Mouse (Mus musculus) left cerebral cortex, postnatal 4 days (tissue): ENCODE results near the gene Gm6871. TPM values are rescaled to one million over a fixed set of nuclear protein-coding genes. Genes with fewer than 3 reads are reported as not detected.
"Not testable (repeated sequence)": the region's sequence is repeated elsewhere in the genome, so short reads cannot be mapped to it uniquely, and the experiment has no call there.

Experiments
- DNase-seq: peaks from one replicate; pipeline ENCODE4 v3.0.0-alpha.2; 2022
- intact Hi-C: fragments of 180-260 bp; cut with DNase I; formaldehyde crosslinking; loops from one replicate; pipeline ENCODE4 v1.15.1; 2025
- total RNA-seq, 2 experiments: library from RNA; stranded (reverse); gene quantifications; 2 replicates each; pipeline ENCODE4 v1.2.3; 2021

Gene Gm6871
- not detected for total RNA-seq

GRCm38 (mm10) chr7:41573562-41573961, at the start of gene Gm6871:
Gm6871 (minus strand) TSS chr7:41573662.
- DNase-seq, intact Hi-C loops: not testable (repeated sequence)

GRCm38 (mm10) chr7:41616241-41616640, 42.8 kb upstream of the Gm6871 start:
- DNase-seq, intact Hi-C loops: not testable (repeated sequence)

GRCm38 (mm10) chr7:41611654-41612053, 38.2 kb upstream of the Gm6871 start:
- intact Hi-C loops = no loop called here

GRCm38 (mm10) chr7:41599932-41600548, 26.6 kb upstream of the Gm6871 start:
- intact Hi-C loops = loop anchor here (10.0 kb wide), 1 partner anchor 895 kb away; no protein-coding TSS in a partner anchor
- DNase-seq = no peak

More at GRCm38 (mm10) chr7:41611654-41612053, 38.2 kb upstream of the Gm6871 start:
- DNase-seq = no peak

- intact Hi-C loops = no loop called here
- peak; percentile 92 for DNase-seq
Measured at GRCm38 (mm10) chr7:41599034-41599813, 25.8 kb upstream of the Gm6871 start, which contains the start of gene 2610021A01Rik. 2610021A01Rik (plus strand) TSS chr7:41599230.

- intact Hi-C loops = no loop called here
- no peak for DNase-seq
Measured at GRCm38 (mm10) chr7:41598615-41599014, 25.2 kb upstream of the Gm6871 start.

GRCm38 (mm10) chr7:41587831-41588230, 14.4 kb upstream of the Gm6871 start:
- intact Hi-C loops = not testable (repeated sequence)

GRCm38 (mm10) chr7:41582028-41582427, 8.6 kb upstream of the Gm6871 start:
- intact Hi-C loops = no loop called here

More at GRCm38 (mm10) chr7:41587831-41588230, 14.4 kb upstream of the Gm6871 start:
- not testable (repeated sequence) for DNase-seq

GRCm38 (mm10) chr7:41577956-41578355, 4.5 kb upstream of the Gm6871 start:
- no peak for DNase-seq
- intact Hi-C loops = no loop called here

More at GRCm38 (mm10) chr7:41582028-41582427, 8.6 kb upstream of the Gm6871 start:
- DNase-seq = no peak

GRCm38 (mm10) chr7:41560681-41561080, 12.8 kb downstream of the Gm6871 start:
- intact Hi-C loops = no loop called here

GRCm38 (mm10) chr7:41512672-41513071, 60.8 kb downstream of the Gm6871 start:
- intact Hi-C loops = no loop called here
- no peak for DNase-seq

More at GRCm38 (mm10) chr7:41560681-41561080, 12.8 kb downstream of the Gm6871 start:
- no peak for DNase-seq

- intact Hi-C loops = no loop called here
Measured at GRCm38 (mm10) chr7:41512207-41512606, 61.3 kb downstream of the Gm6871 start.

GRCm38 (mm10) chr7:41502402-41502801, 71.1 kb downstream of the Gm6871 start:
- no peak for DNase-seq
- intact Hi-C loops = no loop called here

More at GRCm38 (mm10) chr7:41512207-41512606, 61.3 kb downstream of the Gm6871 start:
- DNase-seq = no peak

GRCm38 (mm10) chr7:41500151-41500934, 73.1 kb downstream of the Gm6871 start:
- DNase-seq = peak; percentile 44
- intact Hi-C loops = no loop called here

- intact Hi-C loops = loop anchor here (5.0 to 10.0 kb wide), 3 partner anchors 102 to 1777 kb away; no protein-coding TSS in a partner anchor
- peak; percentile 97 for DNase-seq
Measured at GRCm38 (mm10) chr7:41499389-41500049, 73.9 kb downstream of the Gm6871 start, which contains the start of the genes Gm20449 and AW146154. Gm20449 (minus strand) TSS chr7:41499417. AW146154 (minus strand) TSS chr7:41499890.

GRCm38 (mm10) chr7:41499018-41499388, 74.5 kb downstream of the Gm6871 start:
- not testable (repeated sequence) for DNase-seq
- intact Hi-C loops = loop anchor here (5.0 to 10.0 kb wide), 3 partner anchors 102 to 1777 kb away; no protein-coding TSS in a partner anchor

- intact Hi-C loops = loop anchor here (5.0 to 10.0 kb wide), 3 partner anchors 101 to 1776 kb away; no protein-coding TSS in a partner anchor
- peak; percentile 20 for DNase-seq
Measured at GRCm38 (mm10) chr7:41498464-41498863, 75.0 kb downstream of the Gm6871 start.

- no peak for DNase-seq
- intact Hi-C loops = loop anchor here (5.0 to 10.0 kb wide), 3 partner anchors 101 to 1776 kb away; no protein-coding TSS in a partner anchor
Measured at GRCm38 (mm10) chr7:41497871-41498270, 75.6 kb downstream of the Gm6871 start.
